Mouse (Mus musculus) CH12.LX (cell line): ENCODE measurements at regions not wholly inside any gene's neighbourhood (a gene's known extent, or its start where the extent isn't known, plus 50 kb on each side); places are given as distances from the start of the nearest gene placed in this dataset.

Source experiments
- CTCF ChIP-seq, 2 experiments: IDR thresholded peaks in 1 of 2; conservative IDR thresholded peaks in 1 of 2; 2 replicates each; pipeline ENCODE4 v1.5.1; 2011 to 2012; ENCODE audit warnings: low read depth in 2 of 2, low read length in 2 of 2, improper control_type of control experiment in 1 of 2, inconsistent platforms in 1 of 2, mild to moderate bottlenecking in 1 of 2, moderate library complexity in 1 of 2
- POLR2A ChIP-seq: IDR thresholded peaks from 2 replicates; pipeline ENCODE4 v1.6.1; 2011; ENCODE audit warnings: low read depth, mild to moderate bottlenecking, improper control_type of control experiment, low read length

- no peak for TF ChIP-seq POLR2A
- no peak for TF ChIP-seq CTCF (conservative IDR thresholded peaks at IDR 0.05 in 1 of 2, IDR thresholded peaks at IDR 0.05 in 1 of 2; ENCODE audit: low read depth in 2 of 2, low read length in 2 of 2)
Observed at GRCm38 (mm10) chr14:67541271-67541711, 1532.3 kb upstream of the Gulo start.
